Mouse (Mus musculus): ENCODE data around the gene Tspyl4.

The Tspyl4 gene

GRCm38 (mm10) chr10:34326701-34327100 is 29.5 kb downstream of the Tspyl4 start:
- DNase-seq (ENCODE audit: low read depth): no peak

GRCm38 (mm10) chr10:34327144-34327543 is 29.9 kb downstream of the Tspyl4 start:
- DNase-seq (ENCODE audit: low read depth): no peak

- DNase-seq (ENCODE audit: low read depth): peak; percentile 31
Observed at GRCm38 (mm10) chr10:34328310-34328709, 31.1 kb downstream of the Tspyl4 start.

- DNase-seq (ENCODE audit: low read depth): no peak
Observed at GRCm38 (mm10) chr10:34341014-34341413, 43.8 kb downstream of the Tspyl4 start.

GRCm38 (mm10) chr10:34341886-34342285 is 44.6 kb downstream of the Tspyl4 start:
- no peak for DNase-seq (ENCODE audit: low read depth)

All from fibroblast of lung, adult 2 months (primary cell).